Mouse (Mus musculus) forebrain, embryonic 15.5 days (tissue): Measurements from ENCODE around the gene S1pr5. TPM values are rescaled to one million over a fixed set of nuclear protein-coding genes. Genes with fewer than 3 reads are reported as not detected.
"Not testable (repeated sequence)": the region's sequence is repeated elsewhere in the genome, so short reads cannot be mapped to it uniquely, and the experiment has no call there.

Experiments used
- ATAC-seq: fragments of 200-750 bp; cut with Nextera tagmentation; replicated peaks from 2 replicates; pipeline ENCODE4 v1.8.0; 2017; ENCODE audit warnings: mild to moderate bottlenecking, moderate TSS enrichment, moderate library complexity
- H3K27ac ChIP-seq: fragments of 300-500 bp; sonication (generic); replicated peaks from 2 replicates; pipeline ENCODE4 v1.5.1; 2015; ENCODE audit warnings: mild to moderate bottlenecking, inconsistent platforms
- H3K27me3 ChIP-seq: fragments of 300-500 bp; sonication (generic); 2 replicates; pipeline ENCODE4 v1.6.1; 2015; ENCODE audit warnings: inconsistent platforms
- H3K36me3 ChIP-seq: fragments of 300-500 bp; sonication (generic); 2 replicates; pipeline ENCODE4 v1.6.1; 2015; ENCODE audit warnings: mild to moderate bottlenecking, inconsistent platforms
- H3K4me1 ChIP-seq: fragments of 300-500 bp; sonication (generic); 2 replicates; pipeline ENCODE4 v1.6.1; 2015; ENCODE audit warnings: inconsistent platforms
- H3K4me2 ChIP-seq: fragments of 300-500 bp; sonication (generic); replicated peaks from 2 replicates; pipeline ENCODE4 v1.6.1; 2015; ENCODE audit warnings: mild to moderate bottlenecking, inconsistent platforms
- H3K4me3 ChIP-seq: fragments of 300-500 bp; sonication (generic); 2 replicates; pipeline ENCODE4 v1.5.1; 2015; ENCODE audit warnings: mild to moderate bottlenecking, inconsistent platforms
- H3K9ac ChIP-seq: fragments of 300-500 bp; sonication (generic); replicated peaks from 2 replicates; pipeline ENCODE4 v1.6.1; 2015; ENCODE audit warnings: mild to moderate bottlenecking, inconsistent platforms
- H3K9me3 ChIP-seq: fragments of 300-500 bp; sonication (generic); 2 replicates; pipeline ENCODE4 v1.6.1; 2016; ENCODE audit warnings: inconsistent platforms
- WGBS: fragments of 180-500 bp; shearing (Covaris S2); methylation state at CpG from one replicate; pipeline ENCODE4 v1.1.7; 2015; ENCODE audit warnings: mixed read lengths; 5-methylcytosine and 5-hydroxymethylcytosine counted together
- polyA plus RNA-seq: library from polyadenylated mRNA; unstranded; fragments of >200 nt; fragmentation: Nextera tagmentation; extraction: Ambion mirVana; gene quantifications from 2 replicates; pipeline ENCODE4 v1.2.1, GENCODE M21; 2015

S1pr5 gene
- polyA plus RNA-seq, 1 experiment from 2014 or later, result 1.6 TPM

DNA sequence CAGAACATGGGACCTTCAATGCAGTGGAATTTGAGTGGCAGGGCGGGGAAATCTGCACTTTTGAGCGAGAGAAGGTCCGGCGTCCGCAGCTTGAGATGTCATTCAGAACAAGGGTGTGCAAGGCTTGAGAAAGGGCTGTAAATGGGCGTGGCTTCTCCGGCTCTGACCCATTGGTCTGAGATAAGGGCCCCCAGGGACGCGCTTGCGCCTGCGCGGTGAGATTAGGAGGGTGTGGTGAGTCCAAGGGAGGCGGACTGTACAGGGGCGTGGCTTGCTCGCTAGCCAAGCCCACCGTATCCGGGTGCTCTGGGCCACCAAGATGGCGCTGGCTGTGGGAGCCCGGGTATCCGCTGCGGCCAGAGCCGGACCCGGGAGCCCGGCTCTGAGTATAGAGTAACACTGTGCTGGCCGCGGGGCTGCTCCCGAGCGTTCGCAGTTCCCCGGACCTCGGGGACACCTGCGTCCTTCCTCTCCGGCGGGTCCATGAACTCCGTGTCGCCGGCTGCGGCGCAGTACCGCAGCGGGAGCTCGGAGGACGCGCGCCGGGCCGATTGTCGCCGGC is 16.8 kb upstream of the S1pr5 start, which contains the start of gene Atg4d:
TSS of gene Atg4d (plus strand) at position 294 of the 562 bp plus-strand sequence.
- ATAC-seq, result peak; percentile 97
- Histone ChIP-seq H3K27me3 (no peaks in the 10 kb centered on the region), H3K27ac (peak within 1 kb of the TSS; percentile 70), H3K4me3 (peak within 1 kb of the TSS; percentile 84), H3K4me2 (peak within 1 kb of the TSS; percentile 82), H3K9me3 (no peaks in the 10 kb centered on the region), H3K9ac (peak within 1 kb of the TSS; percentile 92), H3K36me3 (peaks cover 28% of the 10 kb centered on the region), H3K4me1 (peaks cover 21% of the 10 kb centered on the region)
- WGBS, result under 1% methylated on average over 49 of the region's 49 CpGs

GRCm38 (mm10) chr9:21264272-21264999 is 16.2 kb upstream of the S1pr5 start:
- Histone ChIP-seq H3K9ac (peak overlapping the region; percentile 92), H3K4me3 (peak overlapping the region; percentile 84), H3K4me2 (peak overlapping the region; percentile 82), H3K36me3 (peaks cover 23% of the 10 kb centered on the region), H3K9me3 (no peaks in the 10 kb centered on the region), H3K27me3 (no peaks in the 10 kb centered on the region), H3K27ac (peak overlapping the region; percentile 56), H3K4me1 (peaks cover 21% of the 10 kb centered on the region)
- ATAC-seq, result no peak; the same call in none of the 2 replicates
- WGBS, result 13% methylated on average over 17 of the region's 17 CpGs

GRCm38 (mm10) chr9:21261831-21262230 is 13.6 kb upstream of the S1pr5 start:
- Histone ChIP-seq H3K4me2 (no peak overlapping the region), H3K4me3 (no peak overlapping the region), H3K9me3 (no peaks in the 10 kb centered on the region), H3K9ac (no peak overlapping the region), H3K27ac (no peak overlapping the region), H3K4me1 (peaks cover 18% of the 10 kb centered on the region), H3K36me3 (peaks cover under 1% of the 10 kb centered on the region; the same call in 1 of the 2 replicates), H3K27me3 (no peaks in the 10 kb centered on the region)
- no peak for ATAC-seq
- 64% methylated on average over 2 of the region's 2 CpGs for WGBS

DNA sequence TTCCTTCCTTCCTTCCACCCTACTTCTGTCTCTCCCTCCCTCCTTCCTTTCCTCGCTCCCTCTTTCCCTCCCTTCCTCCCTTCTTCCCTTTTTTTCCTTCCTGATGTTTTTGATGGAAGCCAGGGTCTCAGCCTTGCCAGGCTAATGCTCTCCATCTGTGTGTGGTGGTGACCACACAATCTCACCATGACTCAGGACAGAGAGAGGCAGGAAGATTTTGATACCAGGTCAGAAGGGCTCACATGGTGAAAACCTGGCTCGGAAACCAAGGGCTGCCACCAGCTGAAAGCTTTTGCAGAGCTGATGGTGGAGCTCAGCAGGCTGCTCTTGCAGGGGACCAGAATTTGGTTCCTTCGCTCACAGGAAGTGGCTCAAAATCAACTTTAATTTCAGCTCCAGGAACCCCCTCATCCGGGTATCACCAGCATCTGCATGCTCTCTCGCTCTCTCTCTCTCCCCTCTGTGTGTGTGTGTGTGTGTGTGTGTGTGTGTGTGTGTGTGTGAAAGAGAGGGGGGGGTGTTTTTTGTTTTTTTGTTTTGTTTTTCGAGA is 12.3 kb upstream of the S1pr5 start:
- WGBS, result 78% methylated on average over 6 of the region's 6 CpGs
- Histone ChIP-seq H3K27me3 (no peaks in the 10 kb centered on the region), H3K4me2 (no peak overlapping the region), H3K27ac (no peak overlapping the region), H3K9ac (no peak overlapping the region), H3K4me1 (peaks cover 6% of the 10 kb centered on the region), H3K36me3 (no peaks in the 10 kb centered on the region), H3K4me3 (no peak overlapping the region), H3K9me3 (no peaks in the 10 kb centered on the region)
- no peak for ATAC-seq

GRCm38 (mm10) chr9:21256349-21256748 is 8.1 kb upstream of the S1pr5 start:
- H3K36me3 ChIP-seq, H3K27ac ChIP-seq, H3K27me3 ChIP-seq, H3K4me2 ChIP-seq, H3K9ac ChIP-seq, H3K9me3 ChIP-seq, H3K4me1 ChIP-seq, ATAC-seq, H3K4me3 ChIP-seq: not testable (repeated sequence)
- WGBS, result 84% methylated on average over 4 of the region's 4 CpGs

DNA sequence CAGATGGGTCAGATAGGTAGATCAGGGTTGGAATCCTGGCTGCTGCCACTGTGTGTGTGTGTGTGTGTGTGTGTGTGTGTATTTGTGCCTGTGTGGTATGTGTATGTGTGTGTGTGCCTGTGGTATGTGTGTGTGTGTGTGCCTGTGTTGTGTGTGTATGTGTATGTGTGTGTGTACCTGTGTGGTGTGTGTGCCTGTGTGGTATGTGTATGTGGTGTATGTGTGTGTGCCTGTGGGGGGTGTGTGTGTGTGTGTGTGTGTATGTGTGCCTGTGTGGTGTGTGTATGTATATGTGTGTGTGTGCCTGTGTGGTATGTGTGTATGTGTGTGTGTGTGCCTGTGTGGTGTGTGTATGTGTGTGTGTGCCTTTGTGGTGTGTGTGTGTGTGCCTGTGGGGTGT is 6.4 kb upstream of the S1pr5 start:
- Histone ChIP-seq H3K9ac (no peak overlapping the region), H3K9me3 (no peaks in the 10 kb centered on the region), H3K4me2 (no peak overlapping the region), H3K36me3 (no peaks in the 10 kb centered on the region), H3K4me1 (no peaks in the 10 kb centered on the region), H3K4me3 (no peak overlapping the region), H3K27ac (no peak overlapping the region), H3K27me3 (peaks cover 11% of the 10 kb centered on the region)
- ATAC-seq, result no peak; the same call in 1 of the 2 replicates

DNA sequence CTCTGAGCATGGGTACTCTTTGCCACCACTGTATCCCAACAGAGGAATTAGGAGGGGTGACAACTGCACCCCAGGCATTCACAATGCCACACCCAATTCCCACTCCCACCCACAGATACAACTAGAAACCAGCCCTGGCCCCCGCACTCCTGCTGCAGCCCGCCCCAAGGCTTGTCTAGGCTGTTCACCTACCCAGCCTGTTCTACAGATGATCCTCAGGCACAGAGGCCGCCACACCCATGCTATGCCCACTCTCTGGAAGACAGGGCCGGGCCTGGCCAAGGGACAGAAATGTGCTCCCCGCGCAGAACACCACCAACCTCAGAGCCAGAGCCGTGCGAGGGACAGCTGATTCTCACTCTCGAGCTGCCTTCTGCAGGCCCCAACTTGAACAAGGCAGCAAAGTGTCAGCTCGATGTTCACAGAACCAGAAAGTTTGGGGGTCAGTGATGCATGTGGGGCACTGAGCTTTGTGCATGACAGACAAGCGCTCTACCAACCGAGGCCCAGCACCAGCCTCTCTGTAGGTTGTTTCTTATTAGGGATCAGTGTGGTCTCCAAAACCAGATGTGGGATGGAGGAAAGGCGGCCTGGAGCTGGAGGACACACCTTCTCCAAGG is 3.0 kb upstream of the S1pr5 start:
- H3K27ac ChIP-seq, result no peak overlapping the region
- peaks cover 3% of the 10 kb centered on the region for H3K4me1 ChIP-seq
- no peak overlapping the region for H3K4me3 ChIP-seq
- 74% methylated on average over 13 of the region's 13 CpGs for WGBS
- H3K9me3 ChIP-seq, result no peaks in the 10 kb centered on the region
- peaks cover 42% of the 10 kb centered on the region for H3K27me3 ChIP-seq
- H3K36me3 ChIP-seq, result no peaks in the 10 kb centered on the region
- no peak overlapping the region for H3K9ac ChIP-seq
- no peak overlapping the region for H3K4me2 ChIP-seq
- ATAC-seq, result no peak

- peaks cover 49% of the 10 kb centered on the region for H3K27me3 ChIP-seq
- no peak overlapping the region for H3K4me3 ChIP-seq
- peaks cover 3% of the 10 kb centered on the region for H3K4me1 ChIP-seq
- no peak for ATAC-seq
- no peak overlapping the region for H3K27ac ChIP-seq
- H3K36me3 ChIP-seq, result no peaks in the 10 kb centered on the region
- H3K4me2 ChIP-seq, result no peak overlapping the region
- no peak overlapping the region for H3K9ac ChIP-seq
- WGBS, result 60% methylated on average over 2 of the region's 2 CpGs
- no peaks in the 10 kb centered on the region for H3K9me3 ChIP-seq
Observed at GRCm38 (mm10) chr9:21250509-21250908, 2.3 kb upstream of the S1pr5 start.

- ATAC-seq, result no peak
- peaks cover 55% of the 10 kb centered on the region for H3K27me3 ChIP-seq
- H3K4me2 ChIP-seq, result no peak overlapping the region
- no peak overlapping the region for H3K4me3 ChIP-seq
- H3K27ac ChIP-seq, result no peak overlapping the region
- no peaks in the 10 kb centered on the region for H3K9me3 ChIP-seq
- WGBS, result 48% methylated on average over 17 of the region's 17 CpGs
- no peaks in the 10 kb centered on the region for H3K36me3 ChIP-seq
- peaks cover 9% of the 10 kb centered on the region for H3K4me1 ChIP-seq
- H3K9ac ChIP-seq, result no peak overlapping the region
Observed at GRCm38 (mm10) chr9:21249629-21250508, 1.6 kb upstream of the S1pr5 start.

DNA sequence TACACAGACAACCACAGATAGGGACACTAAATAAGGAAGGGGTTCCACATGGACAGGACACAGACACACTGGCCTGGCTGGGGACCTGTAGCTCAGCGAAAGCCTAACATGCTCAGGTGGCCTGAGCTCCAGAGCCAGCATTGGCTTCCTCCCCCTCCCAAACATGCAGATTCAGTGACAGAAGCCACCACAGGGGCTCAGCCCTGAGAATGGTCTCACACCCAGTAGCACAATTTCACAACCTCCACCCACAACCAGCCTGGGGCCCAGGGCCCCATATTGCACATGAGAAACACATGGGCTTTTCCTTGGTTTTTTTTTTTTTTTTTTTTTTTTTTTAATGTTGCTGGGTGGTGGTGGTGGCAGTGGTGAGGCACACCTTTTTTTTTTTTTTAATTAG is 1.9 kb downstream of the S1pr5 start:
- WGBS, result 67% methylated on average over 1 of the region's 1 CpGs
- Histone ChIP-seq H3K27me3 (peaks cover 79% of the 10 kb centered on the region), H3K36me3 (no peaks in the 10 kb centered on the region), H3K4me3 (no peak overlapping the region), H3K9ac (no peak overlapping the region), H3K27ac (no peak overlapping the region), H3K4me2 (no peak overlapping the region), H3K9me3 (no peaks in the 10 kb centered on the region), H3K4me1 (peaks cover 21% of the 10 kb centered on the region)
- no peak for ATAC-seq

DNA sequence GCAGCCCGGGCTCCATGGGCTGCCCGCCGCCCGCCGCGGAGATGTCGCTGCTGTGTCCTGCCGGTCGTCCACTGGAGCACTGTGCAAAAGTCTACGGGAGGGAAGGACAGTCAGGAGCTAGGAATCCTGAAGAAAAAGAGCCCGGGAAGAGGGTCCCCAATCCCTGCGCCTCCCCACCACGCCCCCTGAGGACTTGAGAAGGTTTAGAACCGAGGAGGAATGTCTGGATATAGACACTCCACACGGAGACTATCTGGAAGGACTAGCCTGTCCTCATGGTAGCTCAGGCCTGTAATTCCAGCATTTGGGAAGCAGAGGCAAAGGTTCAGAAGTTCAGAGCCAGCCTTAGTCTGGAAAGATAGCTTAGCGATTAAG is 3.1 kb downstream of the S1pr5 start:
- Histone ChIP-seq H3K9ac (peak overlapping the region; percentile 46), H3K27ac (no peak overlapping the region), H3K4me1 (peaks cover 21% of the 10 kb centered on the region), H3K27me3 (peaks cover 73% of the 10 kb centered on the region), H3K36me3 (no peaks in the 10 kb centered on the region), H3K4me2 (peak overlapping the region; percentile 82), H3K4me3 (peak overlapping the region; percentile 46), H3K9me3 (no peaks in the 10 kb centered on the region)
- 3% methylated on average over 16 of the region's 16 CpGs for WGBS
- ATAC-seq, result no peak
